Mouse (Mus musculus): Measurements from ENCODE around the gene Aqp12. TPM values are rescaled to one million over a fixed set of nuclear protein-coding genes. Genes with fewer than 3 reads are reported as not detected.

Gene Aqp12
- polyA plus RNA-seq, 1 experiment, result 0.42 TPM

DNA sequence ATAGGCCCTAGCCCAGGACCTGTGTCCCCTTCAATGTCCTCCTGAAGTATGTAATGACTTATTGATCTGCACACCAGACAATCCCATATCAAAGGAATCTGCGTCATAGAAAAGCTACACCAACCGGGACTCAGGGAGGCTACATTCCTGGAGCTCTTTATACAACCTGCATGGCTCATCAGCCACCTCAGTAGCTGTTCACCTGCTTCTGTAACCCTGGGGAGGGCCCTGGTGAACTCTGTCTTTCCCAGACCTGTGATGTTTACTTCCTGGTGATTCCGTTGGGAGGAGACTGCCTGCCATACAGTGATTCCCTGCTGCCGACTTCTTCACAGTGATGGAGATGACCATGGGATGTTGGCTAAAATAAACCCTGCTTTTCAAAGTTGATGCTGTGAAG is 17.2 kb upstream of the Aqp12 start:
- Histone ChIP-seq H3K36me3 (ENCODE audit: control insufficient read depth, insufficient read depth, low read length) (no peaks in the 10 kb centered on the region), H3K4me1 (replicated peaks; ENCODE audit: control insufficient read depth, insufficient read depth, low read length) (no peaks in the 10 kb centered on the region), H3K27ac (ENCODE audit: control insufficient read depth, insufficient read depth, low read length) (no peak overlapping the region), H3K4me3 (ENCODE audit: control insufficient read depth, insufficient read depth, low read length) (no peak overlapping the region), H3K27me3 (ENCODE audit: control insufficient read depth, insufficient read depth, low read length) (no peaks in the 10 kb centered on the region)
- no peak for DNase-seq
- TF ChIP-seq CTCF (IDR thresholded peaks at IDR 0.05; ENCODE audit: borderline replicate concordance, control insufficient read depth, extremely low read depth, insufficient read depth, low read length, poor library complexity) (no peak), POLR2A (IDR thresholded peaks at IDR 0.05; ENCODE audit: control insufficient read depth, extremely low read depth, insufficient read depth, low read length, poor library complexity) (no peak)
- WGBS, result 87% methylated on average over 4 of the region's 4 CpGs

DNA sequence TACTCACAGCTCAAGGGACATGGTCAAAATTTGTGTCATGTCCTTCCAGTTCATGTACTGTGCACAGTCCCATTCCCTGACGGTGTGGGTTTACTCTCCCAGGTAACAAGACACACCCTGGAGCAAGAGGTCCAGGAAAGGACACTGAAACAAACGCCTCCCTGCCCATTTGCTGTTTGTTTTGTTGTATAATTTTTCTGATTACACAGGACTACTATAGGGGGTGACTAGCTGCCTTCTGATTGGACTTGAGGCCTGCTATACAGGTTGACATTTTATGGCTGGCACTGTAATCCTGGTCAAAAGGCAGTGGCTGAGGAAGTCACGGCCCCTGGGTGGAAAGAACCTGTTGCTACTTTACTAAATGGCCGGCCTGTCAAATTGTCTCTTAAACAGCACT is 16.2 kb upstream of the Aqp12 start:
- TF ChIP-seq CTCF (IDR thresholded peaks at IDR 0.05; ENCODE audit: borderline replicate concordance, control insufficient read depth, extremely low read depth, insufficient read depth, low read length, poor library complexity) (no peak), POLR2A (IDR thresholded peaks at IDR 0.05; ENCODE audit: control insufficient read depth, extremely low read depth, insufficient read depth, low read length, poor library complexity) (no peak)
- H3K4me1 ChIP-seq (replicated peaks; ENCODE audit: control insufficient read depth, insufficient read depth, low read length), result no peaks in the 10 kb centered on the region
- H3K36me3 ChIP-seq (ENCODE audit: control insufficient read depth, insufficient read depth, low read length), result no peaks in the 10 kb centered on the region
- no peaks in the 10 kb centered on the region for H3K27me3 ChIP-seq (ENCODE audit: control insufficient read depth, insufficient read depth, low read length)
- no peak overlapping the region for H3K27ac ChIP-seq (ENCODE audit: control insufficient read depth, insufficient read depth, low read length)
- DNase-seq, result no peak
- 81% methylated on average over 4 of the region's 4 CpGs for WGBS
- no peak overlapping the region for H3K4me3 ChIP-seq (ENCODE audit: control insufficient read depth, insufficient read depth, low read length)

- DNase-seq, result no peak
- 74% methylated on average over 6 of the region's 6 CpGs for WGBS
- H3K4me3 ChIP-seq (ENCODE audit: control insufficient read depth, insufficient read depth, low read length), result no peak overlapping the region
- no peaks in the 10 kb centered on the region for H3K4me1 ChIP-seq (replicated peaks; ENCODE audit: control insufficient read depth, insufficient read depth, low read length)
- no peaks in the 10 kb centered on the region for H3K36me3 ChIP-seq (ENCODE audit: control insufficient read depth, insufficient read depth, low read length)
- no peaks in the 10 kb centered on the region for H3K27me3 ChIP-seq (ENCODE audit: control insufficient read depth, insufficient read depth, low read length)
- TF ChIP-seq POLR2A (IDR thresholded peaks at IDR 0.05; ENCODE audit: control insufficient read depth, extremely low read depth, insufficient read depth, low read length, poor library complexity) (no peak), CTCF (IDR thresholded peaks at IDR 0.05; ENCODE audit: borderline replicate concordance, control insufficient read depth, extremely low read depth, insufficient read depth, low read length, poor library complexity) (no peak)
- no peak overlapping the region for H3K27ac ChIP-seq (ENCODE audit: control insufficient read depth, insufficient read depth, low read length)
Observed at GRCm38 (mm10) chr1:92992214-92992855, 13.8 kb upstream of the Aqp12 start.

DNA sequence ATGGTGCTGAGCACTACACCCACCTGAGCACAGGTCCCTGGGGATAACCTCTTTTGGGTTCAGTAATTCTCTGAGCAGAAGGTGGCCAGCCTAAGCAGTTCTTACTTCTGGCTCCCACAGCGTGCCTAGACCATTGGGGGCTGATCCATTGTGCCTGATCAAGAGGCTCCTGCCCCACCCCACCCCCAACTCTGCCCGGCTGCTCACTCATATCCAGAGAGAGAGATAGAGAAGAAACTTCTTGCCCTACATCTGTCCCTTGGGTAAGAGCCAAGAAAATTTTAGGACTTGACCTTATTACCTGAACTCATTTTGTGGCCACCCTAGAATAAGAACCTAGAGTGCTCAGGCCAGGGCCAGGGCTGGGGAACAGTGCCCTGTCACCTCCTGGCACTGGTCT is 13.3 kb upstream of the Aqp12 start:
- 94% methylated on average over 2 of the region's 2 CpGs for WGBS
- no peak overlapping the region for H3K27ac ChIP-seq (ENCODE audit: control insufficient read depth, insufficient read depth, low read length)
- DNase-seq, result no peak
- no peaks in the 10 kb centered on the region for H3K4me1 ChIP-seq (replicated peaks; ENCODE audit: control insufficient read depth, insufficient read depth, low read length)
- H3K27me3 ChIP-seq (ENCODE audit: control insufficient read depth, insufficient read depth, low read length), result no peaks in the 10 kb centered on the region
- no peaks in the 10 kb centered on the region for H3K36me3 ChIP-seq (ENCODE audit: control insufficient read depth, insufficient read depth, low read length)
- TF ChIP-seq CTCF (IDR thresholded peaks at IDR 0.05; ENCODE audit: borderline replicate concordance, control insufficient read depth, extremely low read depth, insufficient read depth, low read length, poor library complexity) (no peak), POLR2A (IDR thresholded peaks at IDR 0.05; ENCODE audit: control insufficient read depth, extremely low read depth, insufficient read depth, low read length, poor library complexity) (no peak)
- no peak overlapping the region for H3K4me3 ChIP-seq (ENCODE audit: control insufficient read depth, insufficient read depth, low read length)

- 79% methylated on average over 4 of the region's 4 CpGs for WGBS
- Histone ChIP-seq H3K27me3 (ENCODE audit: control insufficient read depth, insufficient read depth, low read length) (no peaks in the 10 kb centered on the region), H3K4me3 (ENCODE audit: control insufficient read depth, insufficient read depth, low read length) (no peak overlapping the region), H3K4me1 (replicated peaks; ENCODE audit: control insufficient read depth, insufficient read depth, low read length) (no peaks in the 10 kb centered on the region), H3K27ac (ENCODE audit: control insufficient read depth, insufficient read depth, low read length) (no peak overlapping the region), H3K36me3 (ENCODE audit: control insufficient read depth, insufficient read depth, low read length) (no peaks in the 10 kb centered on the region)
- DNase-seq, result no peak
- TF ChIP-seq CTCF (IDR thresholded peaks at IDR 0.05; ENCODE audit: borderline replicate concordance, control insufficient read depth, extremely low read depth, insufficient read depth, low read length, poor library complexity) (no peak), POLR2A (IDR thresholded peaks at IDR 0.05; ENCODE audit: control insufficient read depth, extremely low read depth, insufficient read depth, low read length, poor library complexity) (no peak)
Observed at GRCm38 (mm10) chr1:93009196-93009595, 3.1 kb downstream of the Aqp12 start.

- no peak for TF ChIP-seq CTCF (IDR thresholded peaks at IDR 0.05; ENCODE audit: borderline replicate concordance, control insufficient read depth, extremely low read depth, insufficient read depth, low read length, poor library complexity)
- TF ChIP-seq POLR2A (IDR thresholded peaks at IDR 0.05; ENCODE audit: control insufficient read depth, extremely low read depth, insufficient read depth, low read length, poor library complexity), result no peak
- Histone ChIP-seq H3K27ac (ENCODE audit: control insufficient read depth, insufficient read depth, low read length) (no peak overlapping the region), H3K27me3 (ENCODE audit: control insufficient read depth, insufficient read depth, low read length) (no peaks in the 10 kb centered on the region), H3K4me1 (replicated peaks; ENCODE audit: control insufficient read depth, insufficient read depth, low read length) (no peaks in the 10 kb centered on the region), H3K4me3 (ENCODE audit: control insufficient read depth, insufficient read depth, low read length) (no peak overlapping the region), H3K36me3 (ENCODE audit: control insufficient read depth, insufficient read depth, low read length) (no peaks in the 10 kb centered on the region)
- peak; percentile 17 for DNase-seq
- WGBS, result 35% methylated on average over 3 of the region's 3 CpGs
Observed at GRCm38 (mm10) chr1:93010731-93011130, 4.6 kb downstream of the Aqp12 start.

DNA sequence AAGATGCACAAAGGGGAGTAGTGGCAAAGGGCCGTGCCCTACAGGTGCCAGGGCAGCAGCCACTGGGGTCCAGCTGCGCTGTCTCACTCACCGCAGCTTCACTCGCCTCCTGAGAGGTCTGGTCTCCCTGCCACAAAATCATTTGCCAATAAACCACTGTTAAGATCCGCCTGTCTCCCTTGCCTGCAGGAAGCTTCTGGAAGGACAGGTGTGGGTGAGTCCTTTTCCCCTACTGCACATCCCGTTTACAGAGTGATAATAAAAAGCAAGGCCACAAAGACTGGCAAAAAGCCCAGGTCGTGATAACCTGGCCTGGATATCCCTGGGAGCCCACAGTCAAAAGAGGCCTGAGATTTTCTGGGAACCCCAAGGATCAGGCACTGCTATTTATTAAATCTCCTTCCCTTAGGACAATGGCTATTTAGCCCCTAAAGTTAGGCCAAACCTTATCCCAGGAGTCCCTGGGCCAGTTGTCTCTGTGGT is 6.0 kb downstream of the Aqp12 start:
- 85% methylated on average over 7 of the region's 7 CpGs for WGBS
- Histone ChIP-seq H3K4me3 (ENCODE audit: control insufficient read depth, insufficient read depth, low read length) (no peak overlapping the region), H3K4me1 (replicated peaks; ENCODE audit: control insufficient read depth, insufficient read depth, low read length) (no peaks in the 10 kb centered on the region), H3K27ac (ENCODE audit: control insufficient read depth, insufficient read depth, low read length) (no peak overlapping the region), H3K27me3 (ENCODE audit: control insufficient read depth, insufficient read depth, low read length) (no peaks in the 10 kb centered on the region), H3K36me3 (ENCODE audit: control insufficient read depth, insufficient read depth, low read length) (no peaks in the 10 kb centered on the region)
- TF ChIP-seq POLR2A (IDR thresholded peaks at IDR 0.05; ENCODE audit: control insufficient read depth, extremely low read depth, insufficient read depth, low read length, poor library complexity), result no peak
- no peak for TF ChIP-seq CTCF (IDR thresholded peaks at IDR 0.05; ENCODE audit: borderline replicate concordance, control insufficient read depth, extremely low read depth, insufficient read depth, low read length, poor library complexity)
- DNase-seq, result no peak
